Mouse (Mus musculus) CH12.LX (cell line): ENCODE data around the gene AI854703.

ENCODE experiments used
- CHD2 ChIP-seq: IDR thresholded peaks from 2 replicates; pipeline ENCODE4 v1.6.1; 2011; ENCODE audit warnings: low read length, improper control_type of control experiment
- CTCF ChIP-seq, 2 experiments: IDR thresholded peaks in 1 of 2; conservative IDR thresholded peaks in 1 of 2; 2 replicates each; pipeline ENCODE4 v1.5.1; 2011 to 2012; ENCODE audit warnings: low read depth in 2 of 2, low read length in 2 of 2, improper control_type of control experiment in 1 of 2, inconsistent platforms in 1 of 2, mild to moderate bottlenecking in 1 of 2, moderate library complexity in 1 of 2
- E2F4 ChIP-seq: IDR thresholded peaks from 2 replicates; pipeline ENCODE4 v1.6.1; 2011; ENCODE audit warnings: low read depth, low read length, improper control_type of control experiment; ENCODE audit not compliant: insufficient replicate concordance
- EP300 ChIP-seq: IDR thresholded peaks from 2 replicates; pipeline ENCODE4 v1.6.1; 2011; ENCODE audit warnings: low read length, improper control_type of control experiment
- GABPA ChIP-seq: IDR thresholded peaks from 2 replicates; pipeline ENCODE4 v1.6.1; 2012; ENCODE audit warnings: low read depth, low read length, improper control_type of control experiment, inconsistent platforms; ENCODE audit not compliant: insufficient replicate concordance
- KAT2A ChIP-seq: IDR thresholded peaks from 2 replicates; pipeline ENCODE4 v1.6.1; 2012; ENCODE audit warnings: low read length, improper control_type of control experiment, inconsistent platforms; ENCODE audit not compliant: insufficient replicate concordance
- MAFK ChIP-seq: IDR thresholded peaks from 2 replicates; pipeline ENCODE4 v1.6.1; 2011; ENCODE audit warnings: low read length, improper control_type of control experiment; ENCODE audit not compliant: insufficient replicate concordance
- MXI1 ChIP-seq: IDR thresholded peaks from 2 replicates; pipeline ENCODE4 v1.6.1; 2011; ENCODE audit warnings: mild to moderate bottlenecking, low read depth, low read length, improper control_type of control experiment
- NRF1 ChIP-seq: IDR thresholded peaks from 2 replicates; pipeline ENCODE4 v1.6.1; 2014; ENCODE audit warnings: low read depth, mild to moderate bottlenecking, inconsistent platforms, low read length, improper control_type of control experiment, moderate library complexity
- POLR2A ChIP-seq: IDR thresholded peaks from 2 replicates; pipeline ENCODE4 v1.6.1; 2011; ENCODE audit warnings: low read depth, mild to moderate bottlenecking, improper control_type of control experiment, low read length
- SMC3 ChIP-seq: IDR thresholded peaks from 2 replicates; pipeline ENCODE4 v1.6.1; 2011; ENCODE audit warnings: low read depth, low read length, improper control_type of control experiment

DNA sequence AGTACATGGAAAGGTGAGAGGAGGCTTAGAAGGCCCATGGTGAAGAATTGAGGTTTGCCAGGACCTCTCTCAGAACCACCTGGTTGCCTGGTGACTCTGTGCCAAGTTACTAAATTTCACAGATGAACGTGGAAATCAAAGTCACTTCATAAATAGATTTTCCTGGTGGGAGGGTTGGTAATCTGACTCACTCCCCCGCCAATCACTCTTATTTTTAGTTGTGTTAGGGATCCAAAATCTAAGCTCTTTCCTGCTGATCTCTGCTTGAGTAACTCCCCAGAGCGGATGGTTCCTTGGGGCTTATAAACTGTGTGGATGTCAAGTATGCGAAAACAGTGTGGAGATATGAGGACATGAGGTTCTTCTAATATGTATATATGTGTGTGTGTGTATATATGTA is 55.7 kb downstream of the AI854703 start:
- TF ChIP-seq KAT2A (no peak), MXI1 (no peak), E2F4 (no peak), SMC3 (no peak), POLR2A (no peak), EP300 (no peak), GABPA (no peak), NRF1 (no peak), CTCF (conservative IDR thresholded peaks at IDR 0.05 in 1 of 2, IDR thresholded peaks at IDR 0.05 in 1 of 2; ENCODE audit: low read depth in 2 of 2, low read length in 2 of 2) (no peak), MAFK (no peak), CHD2 (no peak)
